Mouse (Mus musculus) heart, adult 9 months (tissue): ENCODE results near the gene Nhlrc2.

Source experiments
- DNase-seq, 2 experiments: peaks; one replicate each; pipeline ENCODE4 v3.0.0; 2022; ENCODE audit warnings: low spot score in 2 of 2

Gene Nhlrc2

GRCm38 (mm10) chr19:56563469-56563868 is 15.4 kb downstream of the Nhlrc2 start:
- no peak for DNase-seq

DNA sequence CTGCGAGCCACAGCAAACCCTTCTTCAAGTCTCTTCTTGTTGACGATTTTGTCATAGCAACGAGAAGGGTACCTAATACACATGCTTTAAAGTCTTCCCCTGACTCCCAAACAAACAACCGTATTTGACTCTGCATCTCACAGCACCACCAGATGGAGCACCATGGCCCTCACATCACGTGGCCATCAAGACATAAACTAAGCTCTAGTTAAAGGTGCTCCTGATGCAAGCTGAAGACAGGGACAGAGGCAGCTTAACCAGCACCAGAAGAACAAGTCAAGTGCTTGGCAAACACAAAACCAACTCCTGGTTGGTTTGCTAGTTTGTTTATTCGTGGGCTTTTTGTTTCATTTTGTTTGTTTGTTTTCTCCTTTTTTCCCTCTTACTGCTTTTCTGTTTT is 17.3 kb downstream of the Nhlrc2 start:
- no peak for DNase-seq

GRCm38 (mm10) chr19:56566041-56566440 is 18.0 kb downstream of the Nhlrc2 start:
- DNase-seq, result peak; percentile 64 to 79

GRCm38 (mm10) chr19:56566940-56567339 is 18.9 kb downstream of the Nhlrc2 start:
- no peak for DNase-seq

DNA sequence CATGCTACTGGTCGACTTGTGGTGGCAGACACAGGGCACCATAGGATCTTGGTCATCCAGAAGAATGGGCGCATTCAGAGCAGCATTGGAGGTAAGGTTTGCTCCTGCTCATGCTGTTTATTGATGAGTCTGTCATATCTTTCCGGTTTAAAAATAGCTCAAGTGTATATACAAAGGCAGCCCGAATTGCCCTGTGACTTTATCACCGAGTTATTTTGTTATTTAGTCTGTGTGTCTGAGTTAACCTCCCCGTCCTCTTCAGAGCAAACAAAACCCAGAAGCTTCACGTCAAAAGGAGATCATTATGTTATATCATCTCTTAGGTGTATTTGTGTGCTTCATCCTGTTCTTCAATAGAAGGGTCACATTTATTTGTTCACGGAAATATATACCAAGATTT is 22.7 kb downstream of the Nhlrc2 start:
- no peak for DNase-seq

DNA sequence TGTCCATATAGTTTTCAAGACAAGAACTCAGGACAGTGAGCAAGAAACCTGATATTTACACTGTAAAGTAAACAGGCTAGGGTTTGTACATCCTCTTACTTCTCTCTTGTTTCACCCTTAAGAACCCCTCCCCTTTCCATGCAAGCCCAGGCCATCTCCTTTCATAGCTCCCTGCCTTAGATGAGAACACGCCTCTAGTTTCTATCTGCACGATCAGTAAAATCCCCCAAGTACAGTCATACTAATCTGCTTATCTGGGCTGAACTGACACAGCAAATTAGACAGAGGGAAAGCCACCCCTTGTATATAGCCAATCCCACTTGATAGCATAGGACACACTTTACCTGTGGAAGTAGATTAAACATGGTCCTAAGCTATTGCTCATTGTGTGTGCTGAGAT is 23.2 kb downstream of the Nhlrc2 start:
- no peak for DNase-seq

DNA sequence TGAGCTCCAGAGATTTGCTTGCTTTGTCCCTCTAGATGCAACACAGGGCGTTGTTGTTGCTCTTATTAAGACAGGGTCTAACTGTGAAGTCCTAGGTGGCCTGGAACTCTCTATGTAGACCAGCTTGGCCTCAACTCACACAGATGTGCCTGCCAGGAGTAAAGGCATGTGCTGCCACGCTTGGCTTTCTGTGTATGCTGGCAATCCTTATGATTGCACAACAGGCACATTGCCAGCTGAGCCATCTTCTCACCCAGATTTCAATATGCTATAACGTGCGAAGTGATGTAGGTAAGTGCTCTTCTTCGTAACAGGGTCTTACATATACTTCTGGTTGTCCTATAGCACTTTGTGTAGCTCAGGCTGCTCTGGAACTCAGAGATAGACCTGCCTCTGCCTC is 23.9 kb downstream of the Nhlrc2 start:
- DNase-seq, result no peak

DNA sequence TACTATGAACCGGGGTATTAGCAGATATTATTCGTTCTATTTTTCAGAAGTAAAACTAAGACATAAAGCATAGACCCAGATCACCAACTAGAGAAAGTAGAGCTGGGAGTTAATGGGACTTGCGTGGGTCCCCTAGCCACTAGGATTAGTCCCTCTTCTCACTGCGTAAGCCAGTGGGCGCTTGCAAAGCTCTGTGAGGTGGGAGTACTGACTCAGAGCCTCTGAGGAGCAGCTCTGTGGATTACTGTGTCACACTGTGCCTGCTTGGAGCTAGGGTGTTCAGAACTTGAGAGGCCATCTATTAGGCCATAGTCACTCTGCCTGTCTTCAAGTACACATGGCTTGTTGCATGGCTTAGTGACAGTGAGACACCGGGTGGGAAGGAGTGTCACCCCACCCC is 25.1 kb downstream of the Nhlrc2 start:
- no peak for DNase-seq

- no peak for DNase-seq
These were observed 29.7 kb downstream of the Nhlrc2 start for GRCm38 (mm10) chr19:56577801-56578200.

DNA sequence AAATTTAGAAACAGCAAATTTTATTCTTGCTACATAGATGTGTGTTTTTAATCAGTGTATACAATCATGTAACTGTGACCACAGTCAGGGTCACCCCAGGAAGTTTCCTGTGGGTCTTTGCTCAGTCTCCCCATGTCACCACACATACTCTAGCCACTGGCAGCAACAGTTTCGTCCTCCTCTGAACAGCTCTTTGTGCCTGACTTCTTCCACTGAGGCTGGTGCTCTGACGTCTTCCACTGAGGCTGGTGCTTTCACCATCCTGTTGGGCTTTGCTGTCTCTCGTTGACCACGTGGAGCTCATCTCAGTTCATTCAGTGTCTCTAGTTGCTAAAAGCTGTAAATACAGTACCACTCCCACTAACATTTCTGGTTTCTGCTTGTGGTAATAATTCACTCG is 33.9 kb downstream of the Nhlrc2 start:
- no peak for DNase-seq

DNA sequence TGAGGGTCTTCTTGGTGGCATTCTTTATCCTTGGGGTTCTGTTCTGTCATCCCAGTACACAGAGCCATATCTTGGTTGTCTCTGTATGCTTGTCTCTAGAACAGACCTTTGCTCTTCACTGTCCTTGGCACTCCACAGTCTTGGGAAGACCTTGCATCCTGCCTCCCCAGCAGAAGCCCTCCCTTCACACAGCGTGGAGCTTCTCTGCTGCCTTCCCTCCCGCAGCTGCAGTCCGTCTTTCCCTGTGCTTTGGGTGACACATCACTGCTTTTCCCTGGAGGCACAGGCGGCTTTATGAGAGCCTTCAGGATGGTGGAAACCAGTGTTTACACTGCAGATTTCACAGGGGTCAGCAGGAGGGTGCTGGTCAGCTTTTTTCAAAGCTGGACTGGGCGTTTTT is 35.7 kb downstream of the Nhlrc2 start:
- DNase-seq, result peak in 1 of 2 experiments; percentile 24

- DNase-seq, result no peak
These were observed 36.2 kb downstream of the Nhlrc2 start for GRCm38 (mm10) chr19:56584288-56584687.

GRCm38 (mm10) chr19:56586320-56586719 is 38.3 kb downstream of the Nhlrc2 start:
- no peak for DNase-seq

DNA sequence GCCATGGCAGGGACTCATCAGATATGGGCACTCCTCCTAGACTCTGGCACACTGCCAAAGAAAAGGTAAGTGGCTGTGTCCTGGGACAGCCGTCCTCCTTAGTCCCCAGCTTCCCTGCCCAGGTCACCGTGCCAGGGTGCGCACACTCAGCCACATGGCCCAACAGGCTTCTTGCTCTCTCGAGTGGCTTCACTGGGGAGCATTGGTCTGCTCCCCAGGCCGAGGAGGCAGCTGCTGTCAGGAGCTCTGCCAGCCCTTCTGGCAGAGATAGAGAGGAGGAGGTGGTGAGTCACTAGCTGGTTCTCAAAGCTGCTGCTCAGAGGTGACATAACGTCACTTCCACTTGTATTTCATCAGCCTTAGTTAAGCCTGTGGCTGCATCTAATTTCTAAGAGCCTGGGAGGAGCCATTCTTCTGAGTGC is 40.2 kb downstream of the Nhlrc2 start:
- peak; percentile 69 to 81 for DNase-seq

GRCm38 (mm10) chr19:56589008-56589407 is 40.9 kb downstream of the Nhlrc2 start:
- no peak for DNase-seq

- no peak for DNase-seq
These were observed 41.4 kb downstream of the Nhlrc2 start for GRCm38 (mm10) chr19:56589455-56589854.

DNA sequence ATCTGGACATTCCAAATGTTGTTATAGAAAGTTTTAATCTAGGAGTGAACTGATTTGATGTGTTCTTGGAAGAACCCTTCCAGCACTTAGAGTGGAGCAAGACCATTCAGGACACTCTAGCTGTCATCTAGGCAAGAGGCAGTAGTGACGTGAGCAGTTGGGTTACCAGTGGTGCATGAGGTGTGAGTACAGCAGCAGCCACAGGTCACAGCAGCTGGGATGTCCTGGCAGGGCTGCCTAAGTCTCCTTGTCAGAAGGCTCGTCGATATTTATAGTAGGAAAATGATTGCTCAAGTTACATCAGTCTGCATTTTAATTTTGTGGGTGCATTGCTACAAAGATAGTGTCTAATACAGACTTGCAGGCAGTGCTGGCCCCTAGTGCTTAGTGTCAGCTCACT is 42.2 kb downstream of the Nhlrc2 start:
- no peak for DNase-seq

DNA sequence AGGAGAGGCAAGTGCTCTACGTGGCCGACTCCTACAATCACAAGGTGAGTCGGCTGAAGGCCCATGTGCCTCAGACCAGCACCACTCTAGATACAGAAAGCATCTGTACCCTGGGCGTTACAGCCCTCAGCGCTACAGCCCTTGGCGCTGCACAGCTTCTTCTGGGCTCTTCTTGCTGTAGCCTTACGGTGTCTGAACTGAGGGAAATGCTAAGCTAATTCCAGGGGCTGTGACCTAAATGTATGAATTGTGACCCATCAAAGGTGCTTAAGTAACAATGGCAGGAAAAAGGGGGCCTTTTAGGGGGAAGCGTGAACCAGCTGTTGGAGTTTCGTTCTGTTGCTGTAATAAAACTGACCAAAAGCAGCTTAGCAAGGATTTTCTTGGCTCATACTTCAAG is 44.4 kb downstream of the Nhlrc2 start:
- no peak for DNase-seq

- DNase-seq, result no peak
These were observed 51.9 kb downstream of the Nhlrc2 start for GRCm38 (mm10) chr19:56599996-56600395.

GRCm38 (mm10) chr19:56600797-56601196 is 52.7 kb downstream of the Nhlrc2 start:
- no peak for DNase-seq

- peak in 1 of 2 experiments; percentile 29 for DNase-seq
These were observed 53.9 kb downstream of the Nhlrc2 start for GRCm38 (mm10) chr19:56601901-56602347.

DNA sequence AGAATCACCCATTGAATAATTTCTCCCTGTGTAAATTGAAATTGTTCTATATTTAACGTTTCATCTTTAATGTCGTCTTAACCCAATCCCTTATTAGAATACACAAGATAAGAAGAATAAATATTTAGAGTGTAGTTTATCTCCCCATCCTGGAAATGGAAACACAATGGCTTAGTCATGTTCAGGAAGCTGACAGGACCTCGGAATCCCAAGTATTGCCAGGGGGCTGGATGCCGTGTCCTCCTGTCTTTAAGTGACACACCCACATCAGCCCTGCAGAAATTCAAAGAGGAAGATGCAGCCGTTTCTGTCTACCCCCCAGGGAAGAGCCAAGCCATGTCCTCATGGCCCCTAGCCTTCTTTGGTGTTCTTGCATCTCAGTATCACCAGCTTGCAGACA is 60.9 kb downstream of the Nhlrc2 start:
- no peak for DNase-seq

- no peak for DNase-seq
These were observed 66.1 kb downstream of the Nhlrc2 start for GRCm38 (mm10) chr19:56614131-56614530.

DNA sequence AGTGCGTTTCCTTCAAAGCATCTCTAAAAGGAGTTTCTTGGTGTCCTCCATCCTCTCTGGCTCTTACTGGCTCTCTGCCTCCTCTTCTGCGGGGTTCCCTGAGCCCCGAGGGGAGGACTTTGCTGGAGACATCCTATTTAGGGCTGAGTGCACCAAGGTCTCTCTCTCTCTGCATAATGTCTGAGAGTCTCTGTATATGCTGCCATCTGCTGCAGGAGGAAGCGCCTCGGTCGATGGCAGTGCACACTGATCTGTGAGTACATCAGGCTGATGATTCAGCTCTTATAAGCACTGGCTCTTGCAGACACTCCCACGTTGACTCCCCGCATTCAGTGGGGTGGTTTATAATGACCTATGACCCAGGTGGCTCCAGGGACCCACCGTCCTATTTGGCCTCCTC is 70.8 kb downstream of the Nhlrc2 start:
- DNase-seq, result no peak

DNA sequence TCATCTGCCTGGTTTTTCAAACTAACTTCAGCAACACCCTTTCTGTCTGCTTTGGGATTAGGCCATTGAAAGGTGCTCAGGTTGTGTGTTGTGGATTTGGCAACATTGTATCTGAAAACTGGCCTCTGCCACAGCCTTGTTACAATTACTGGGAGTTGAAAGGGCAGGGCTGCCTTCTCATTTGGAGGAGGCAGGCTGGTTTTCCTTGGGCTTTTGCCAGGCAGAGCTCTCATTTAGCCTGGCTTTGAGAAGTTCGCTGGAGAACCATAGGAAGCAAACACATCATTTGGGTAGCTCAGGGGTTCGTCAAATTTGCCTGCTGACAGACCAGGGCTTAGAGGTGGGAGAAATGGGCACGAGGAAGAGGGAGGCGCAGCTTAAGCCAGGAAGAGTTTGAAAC is 71.5 kb downstream of the Nhlrc2 start:
- DNase-seq, result no peak
